Mouse (Mus musculus): ENCODE data around the gene Aldh9a1. TPM values are rescaled to one million over a fixed set of nuclear protein-coding genes. Genes with fewer than 3 reads are reported as not detected.

Aldh9a1 gene
- polyA plus RNA-seq, 1 experiment, result not detected

DNA sequence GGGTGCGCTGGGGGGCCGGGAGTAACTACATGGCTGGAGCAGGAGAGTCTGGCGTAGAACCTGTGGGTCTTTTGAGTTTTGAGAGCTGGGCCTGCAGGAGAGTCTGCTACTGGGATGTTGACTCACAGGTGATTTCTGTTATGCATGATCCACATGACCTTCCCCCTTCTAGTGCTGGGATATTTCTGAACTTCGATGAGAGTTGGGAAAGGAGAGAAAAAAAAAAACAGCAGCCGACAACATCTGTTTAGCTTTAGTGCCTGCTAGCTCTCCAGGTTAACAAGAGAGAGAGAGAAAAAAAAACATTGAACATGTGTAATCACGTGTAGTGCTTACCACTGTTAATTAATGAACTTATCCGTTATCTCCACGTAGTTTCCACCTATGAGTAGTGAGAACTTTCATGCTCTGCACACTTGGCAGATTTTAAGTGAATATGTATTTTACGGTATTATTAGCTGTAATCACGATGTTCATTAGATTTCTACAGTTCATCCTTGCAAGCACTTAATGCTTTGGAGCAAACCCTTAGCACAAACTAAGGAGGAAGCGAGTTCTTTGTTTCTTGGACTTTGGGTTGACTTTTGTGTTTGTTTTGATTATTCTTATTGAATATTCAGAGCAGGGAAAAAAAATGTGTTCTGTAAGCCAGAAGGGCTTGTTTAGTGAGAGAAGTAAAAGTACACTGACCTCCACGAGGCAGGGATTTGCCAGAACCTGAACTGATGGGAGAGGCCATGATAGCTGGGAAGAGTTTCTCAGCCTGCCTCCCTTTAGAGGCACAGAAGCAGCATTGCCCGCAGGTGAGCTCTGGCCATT is 1.0 kb downstream of the Aldh9a1 start:
- Histone ChIP-seq H3K27ac (ENCODE audit: insufficient read depth, low read depth, low read length) (no peak overlapping the region), H3K4me1 (ENCODE audit: control insufficient read depth, insufficient read depth, low read length) (peaks cover 2% of the 10 kb centered on the region), H3K4me3 (ENCODE audit: insufficient read depth, low read depth, low read length) (peak overlapping the region; percentile 96)
- WGBS, result 25% methylated on average over 13 of the region's 13 CpGs
- TF ChIP-seq CTCF (IDR thresholded peaks at IDR 0.05; ENCODE audit: insufficient read depth, low read depth, low read length) (no peak), POLR2A (IDR thresholded peaks at IDR 0.05; ENCODE audit: insufficient read depth, low read depth, low read length) (no peak)

DNA sequence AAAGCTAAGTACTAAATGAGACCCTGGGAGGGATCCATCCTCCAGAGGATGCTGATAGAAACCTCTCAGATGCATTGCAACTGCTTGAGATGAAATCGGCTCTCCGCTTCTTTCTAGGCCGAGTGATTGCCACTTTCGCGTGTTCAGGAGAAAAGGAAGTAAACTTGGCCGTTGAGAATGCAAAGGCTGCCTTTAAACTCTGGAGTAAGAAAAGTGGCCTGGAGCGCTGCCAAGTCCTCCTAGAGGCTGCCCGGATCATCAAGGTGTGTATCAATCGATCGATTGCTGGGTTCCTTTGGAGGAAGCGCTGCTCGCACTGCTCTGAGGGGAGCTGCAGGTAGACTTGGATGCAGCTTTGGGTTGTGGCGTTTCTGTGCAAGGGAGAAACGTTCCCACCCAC is 2.6 kb downstream of the Aldh9a1 start:
- H3K4me1 ChIP-seq (ENCODE audit: control insufficient read depth, insufficient read depth, low read length), result peaks cover 2% of the 10 kb centered on the region
- H3K27ac ChIP-seq (ENCODE audit: insufficient read depth, low read depth, low read length), result no peak overlapping the region
- TF ChIP-seq POLR2A (IDR thresholded peaks at IDR 0.05; ENCODE audit: insufficient read depth, low read depth, low read length) (no peak), CTCF (IDR thresholded peaks at IDR 0.05; ENCODE audit: insufficient read depth, low read depth, low read length) (no peak)
- H3K4me3 ChIP-seq (ENCODE audit: insufficient read depth, low read depth, low read length), result no peak overlapping the region
- 85% methylated on average over 14 of the region's 14 CpGs for WGBS

DNA sequence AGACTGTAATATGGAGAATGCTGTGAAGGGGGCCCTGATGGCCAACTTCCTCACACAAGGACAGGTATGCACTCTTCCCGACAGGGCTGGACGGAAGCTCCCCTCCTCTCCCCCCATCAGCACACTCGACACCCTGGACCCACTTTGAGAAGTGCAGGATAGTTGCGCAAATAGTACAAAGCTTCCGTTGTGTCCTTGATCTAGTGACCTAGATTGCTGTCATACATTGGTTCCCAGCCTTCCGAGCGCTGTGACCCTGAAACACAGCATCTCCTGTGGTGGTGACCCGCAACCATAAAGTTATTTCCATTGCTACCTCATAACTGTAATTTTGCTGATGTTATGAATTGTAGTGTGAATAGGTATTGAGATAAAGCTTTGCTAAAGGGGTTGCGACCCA is 7.6 kb downstream of the Aldh9a1 start:
- Histone ChIP-seq H3K4me1 (ENCODE audit: control insufficient read depth, insufficient read depth, low read length) (no peaks in the 10 kb centered on the region), H3K4me3 (ENCODE audit: insufficient read depth, low read depth, low read length) (no peak overlapping the region), H3K27ac (ENCODE audit: insufficient read depth, low read depth, low read length) (no peak overlapping the region)
- WGBS, result 93% methylated on average over 9 of the region's 9 CpGs
- TF ChIP-seq POLR2A (IDR thresholded peaks at IDR 0.05; ENCODE audit: insufficient read depth, low read depth, low read length) (no peak), CTCF (IDR thresholded peaks at IDR 0.05; ENCODE audit: insufficient read depth, low read depth, low read length) (no peak)

DNA sequence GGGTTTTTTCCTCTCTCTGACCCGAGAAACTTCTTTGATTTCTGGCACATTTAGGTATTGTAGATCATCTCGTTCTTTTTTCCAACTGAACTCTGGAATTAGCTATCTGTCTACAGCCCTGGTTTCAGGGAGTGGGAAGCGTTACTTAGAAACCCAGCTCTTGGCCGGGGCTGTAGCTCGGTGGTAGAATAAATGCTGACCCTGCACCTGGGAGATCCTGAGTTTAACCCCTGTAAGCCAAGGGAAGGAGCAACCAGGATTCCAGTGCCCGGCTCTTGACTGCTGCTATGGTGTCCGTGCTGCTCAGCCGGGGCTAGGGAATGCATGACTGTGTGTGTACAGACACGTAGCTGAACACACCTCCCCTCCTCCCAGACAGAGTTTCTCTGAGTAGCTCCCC is 8.9 kb downstream of the Aldh9a1 start:
- no peak overlapping the region for H3K4me3 ChIP-seq (ENCODE audit: insufficient read depth, low read depth, low read length)
- H3K4me1 ChIP-seq (ENCODE audit: control insufficient read depth, insufficient read depth, low read length), result peaks cover 2% of the 10 kb centered on the region; the same call in 1 of the 2 replicates
- TF ChIP-seq CTCF (IDR thresholded peaks at IDR 0.05; ENCODE audit: insufficient read depth, low read depth, low read length), result no peak
- TF ChIP-seq POLR2A (IDR thresholded peaks at IDR 0.05; ENCODE audit: insufficient read depth, low read depth, low read length), result no peak
- 89% methylated on average over 9 of the region's 9 CpGs for WGBS
- no peak overlapping the region for H3K27ac ChIP-seq (ENCODE audit: insufficient read depth, low read depth, low read length)

DNA sequence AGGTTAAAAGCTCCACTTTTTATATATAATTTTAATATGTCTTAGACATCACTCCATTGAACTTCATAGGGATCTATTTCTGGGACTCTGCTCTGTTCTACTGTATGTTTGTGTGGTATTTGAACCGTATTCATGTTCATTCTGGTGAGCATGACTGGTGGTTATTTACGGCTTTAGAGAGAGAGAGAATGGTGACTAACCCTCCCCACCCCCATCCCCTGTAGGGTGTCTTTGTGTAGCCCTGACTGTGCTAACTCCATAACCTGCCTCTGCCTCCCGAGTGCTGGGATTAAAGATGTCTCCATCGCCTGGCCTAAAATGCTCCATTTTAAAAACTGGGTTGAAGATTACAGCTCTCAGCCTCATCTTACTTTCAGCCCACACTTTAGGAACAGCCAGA is 10.5 kb downstream of the Aldh9a1 start:
- TF ChIP-seq POLR2A (IDR thresholded peaks at IDR 0.05; ENCODE audit: insufficient read depth, low read depth, low read length) (no peak), CTCF (IDR thresholded peaks at IDR 0.05; ENCODE audit: insufficient read depth, low read depth, low read length) (no peak)
- Histone ChIP-seq H3K4me3 (ENCODE audit: insufficient read depth, low read depth, low read length) (no peak overlapping the region), H3K27ac (ENCODE audit: insufficient read depth, low read depth, low read length) (no peak overlapping the region), H3K4me1 (ENCODE audit: control insufficient read depth, insufficient read depth, low read length) (peaks cover 8% of the 10 kb centered on the region; the same call in 1 of the 2 replicates)
- WGBS, result 29% methylated on average over 4 of the region's 4 CpGs

DNA sequence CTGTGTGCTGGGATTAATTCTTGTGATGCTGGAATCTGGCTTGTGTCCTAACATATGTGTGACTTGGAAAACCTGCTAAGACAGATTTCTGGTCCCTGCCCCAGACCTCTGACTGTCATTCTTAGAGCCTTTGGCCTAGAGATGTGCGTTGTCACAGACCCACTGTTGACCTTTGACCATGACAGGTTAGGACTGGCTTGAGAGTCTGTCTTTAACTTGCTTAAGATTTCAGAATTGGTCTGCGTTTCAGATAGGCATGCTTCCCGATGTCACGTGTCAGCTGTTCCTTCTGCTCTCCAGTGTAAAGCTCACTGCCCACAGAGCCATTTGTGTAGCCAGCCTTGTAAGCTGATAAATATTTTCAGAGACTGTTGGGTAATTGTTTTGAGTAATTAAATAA is 13.0 kb downstream of the Aldh9a1 start:
- Histone ChIP-seq H3K4me3 (ENCODE audit: insufficient read depth, low read depth, low read length) (no peak overlapping the region), H3K4me1 (ENCODE audit: control insufficient read depth, insufficient read depth, low read length) (peaks cover 18% of the 10 kb centered on the region; the same call in 1 of the 2 replicates), H3K27ac (ENCODE audit: insufficient read depth, low read depth, low read length) (no peak overlapping the region)
- WGBS, result 68% methylated on average over 4 of the region's 4 CpGs
- no peak for TF ChIP-seq POLR2A (IDR thresholded peaks at IDR 0.05; ENCODE audit: insufficient read depth, low read depth, low read length)
- no peak for TF ChIP-seq CTCF (IDR thresholded peaks at IDR 0.05; ENCODE audit: insufficient read depth, low read depth, low read length)

DNA sequence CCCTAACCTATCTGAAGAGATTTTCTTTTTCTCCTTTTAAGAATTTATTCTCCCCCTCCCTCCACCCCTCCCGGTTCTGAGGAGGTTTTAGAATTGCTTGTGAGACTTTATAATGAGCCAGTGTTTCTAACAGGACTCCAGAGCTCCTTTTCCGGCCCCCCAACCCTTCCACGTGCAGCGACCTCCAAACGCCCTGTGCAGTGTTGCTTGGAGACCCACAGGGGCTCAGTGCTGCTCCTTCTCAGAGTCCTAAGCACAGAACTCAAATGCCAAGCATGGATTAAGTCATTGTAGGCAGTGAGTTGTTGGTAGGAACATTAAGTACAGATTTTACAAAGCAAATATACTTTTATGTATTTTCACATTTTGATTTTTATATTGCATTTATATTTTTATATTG is 13.5 kb downstream of the Aldh9a1 start:
- Histone ChIP-seq H3K4me3 (ENCODE audit: insufficient read depth, low read depth, low read length) (no peak overlapping the region), H3K4me1 (ENCODE audit: control insufficient read depth, insufficient read depth, low read length) (peaks cover 18% of the 10 kb centered on the region; the same call in 1 of the 2 replicates), H3K27ac (ENCODE audit: insufficient read depth, low read depth, low read length) (no peak overlapping the region)
- no peak for TF ChIP-seq POLR2A (IDR thresholded peaks at IDR 0.05; ENCODE audit: insufficient read depth, low read depth, low read length)
- WGBS, result 60% methylated on average over 5 of the region's 5 CpGs

DNA sequence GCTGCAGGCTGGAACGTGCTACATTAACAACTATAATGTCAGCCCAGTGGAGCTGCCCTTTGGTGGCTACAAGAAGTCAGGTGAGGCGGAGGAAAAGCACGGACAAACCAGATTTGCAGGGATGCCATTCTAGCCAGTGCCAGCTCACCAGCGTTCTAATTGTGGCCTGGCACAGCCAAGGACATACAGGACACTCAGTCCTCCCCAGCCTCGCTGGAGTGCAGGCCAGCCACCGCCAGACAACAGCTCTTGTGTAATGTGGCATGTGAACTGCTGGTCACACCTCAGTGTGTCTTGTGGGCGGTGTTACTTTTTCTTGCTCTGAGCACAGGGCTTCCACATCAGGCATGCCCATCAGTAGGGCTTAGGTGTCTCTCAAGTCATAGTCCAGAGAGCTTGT is 16.0 kb downstream of the Aldh9a1 start:
- WGBS, result 82% methylated on average over 7 of the region's 7 CpGs
- H3K27ac ChIP-seq (ENCODE audit: insufficient read depth, low read depth, low read length), result no peak overlapping the region
- H3K4me1 ChIP-seq (ENCODE audit: control insufficient read depth, insufficient read depth, low read length), result peaks cover 21% of the 10 kb centered on the region
- no peak overlapping the region for H3K4me3 ChIP-seq (ENCODE audit: insufficient read depth, low read depth, low read length)
- no peak for TF ChIP-seq CTCF (IDR thresholded peaks at IDR 0.05; ENCODE audit: insufficient read depth, low read depth, low read length)
- no peak for TF ChIP-seq POLR2A (IDR thresholded peaks at IDR 0.05; ENCODE audit: insufficient read depth, low read depth, low read length)

DNA sequence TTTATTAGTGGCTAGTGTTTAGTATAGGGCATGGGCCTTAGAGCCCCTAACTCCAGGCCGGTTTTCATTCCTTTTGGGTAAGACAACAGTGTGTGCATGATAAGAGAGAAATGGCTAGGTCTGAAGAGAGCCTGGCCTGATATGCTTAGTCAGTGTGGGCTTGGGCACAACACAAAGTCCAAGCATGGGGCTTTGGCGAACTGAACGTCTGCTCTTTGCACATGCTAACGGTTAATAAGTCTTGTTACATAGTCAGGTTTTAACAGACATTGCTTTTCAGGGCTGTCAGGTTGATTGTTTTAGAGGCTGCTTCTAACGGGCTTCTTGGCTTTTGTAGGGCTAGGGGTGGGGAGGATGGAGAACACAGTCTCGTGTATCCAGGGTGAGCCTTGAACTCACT is 16.8 kb downstream of the Aldh9a1 start:
- Histone ChIP-seq H3K4me3 (ENCODE audit: insufficient read depth, low read depth, low read length) (no peak overlapping the region), H3K27ac (ENCODE audit: insufficient read depth, low read depth, low read length) (no peak overlapping the region), H3K4me1 (ENCODE audit: control insufficient read depth, insufficient read depth, low read length) (peaks cover 21% of the 10 kb centered on the region)
- 94% methylated on average over 6 of the region's 6 CpGs for whole genome bisulfite sequencing
- no peak for TF ChIP-seq CTCF (IDR thresholded peaks at IDR 0.05; ENCODE audit: insufficient read depth, low read depth, low read length)
- no peak for TF ChIP-seq POLR2A (IDR thresholded peaks at IDR 0.05; ENCODE audit: insufficient read depth, low read depth, low read length)
